Comparison of ENCODE assay signal across 8 mouse cellular contexts in the genomic region with DNA sequence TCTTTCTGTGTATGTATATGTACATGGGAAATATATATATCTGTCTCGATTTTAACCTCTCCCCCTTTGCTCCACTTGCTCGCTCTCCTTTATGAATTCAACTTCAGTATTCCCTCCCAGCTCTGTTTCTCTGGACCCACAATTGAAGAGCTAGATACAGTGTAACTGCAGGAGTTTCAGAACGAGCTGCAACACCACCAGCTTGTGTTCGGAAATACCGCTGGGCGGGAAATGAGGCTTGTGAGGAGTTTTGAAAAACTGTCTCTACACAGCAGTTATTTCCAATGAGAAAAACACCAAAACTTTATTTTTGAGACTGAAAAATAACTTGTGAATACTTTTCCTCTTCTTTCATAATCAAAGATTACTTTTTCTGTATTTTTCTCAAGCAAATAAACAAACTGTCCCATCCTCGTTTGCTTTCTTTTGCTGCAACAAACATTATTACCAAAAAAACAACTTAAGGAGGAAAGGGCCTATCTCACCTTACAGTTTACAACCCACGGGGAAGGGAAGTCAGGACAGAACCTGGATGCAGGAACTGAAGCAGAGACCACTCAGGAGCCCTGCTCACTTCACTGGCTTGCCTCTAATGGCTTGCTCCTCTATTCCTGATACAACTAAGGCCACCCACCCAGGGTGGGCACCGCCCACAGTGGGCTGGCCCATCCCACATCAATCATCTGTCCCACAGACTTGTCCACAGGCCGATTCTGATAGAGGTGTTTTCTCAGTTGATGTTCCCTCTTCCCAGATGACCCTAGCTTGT. TPM values are rescaled to one million over a fixed set of nuclear protein-coding genes. Genes with fewer than 3 reads are reported as not detected.
DNase-seq lines count a peak whose midpoint lies in the region; ATAC-seq lines count a peak whose summit lies in the region.

No protein-coding gene starts in this region.

- peaks cover 55% of the 10 kb centered on the region for H3K4me1 ChIP-seq in liver, embryonic 13.5 days (replicated peaks)

- intact Hi-C loops in left cerebral cortex, postnatal 10 days (cut with DNase I) = no loop called here

- H3K36me3 ChIP-seq in liver, embryonic 13.5 days = no peaks in the 10 kb centered on the region

- peak; percentile 38 for ATAC-seq in liver, embryonic 13.5 days (ENCODE audit: low read depth)
- ATAC-seq in frontal cortex, adult (ENCODE audit: low TSS enrichment) = no peak

- DNase-seq in cerebellum, adult 11-12 months = peak; percentile 57
- DNase-seq in cerebellum, postnatal 4 days (ENCODE audit: low spot score in 2 of 2) = no peak
- peak; percentile 55 for DNase-seq in spleen, adult 12 weeks (ENCODE audit: low spot score)
- DNase-seq in spleen, adult 18-20 months = no peak
- DNase-seq in liver, embryonic 13.5 days = peak; percentile 71
- DNase-seq in left cerebral cortex, postnatal 10 days (ENCODE audit: extremely low spot score in 1 of 2, low spot score in 2 of 2) = no peak
- no peak for DNase-seq in urinary bladder, adult 2 months (ENCODE audit: low spot score)

- WGBS in liver, embryonic 13.5 days (ENCODE audit: insufficient replicate concordance) = 35% methylated on average over 10 of the region's 10 CpGs

- no peaks in the 10 kb centered on the region for H3K9me3 ChIP-seq in liver, embryonic 13.5 days (replicated peaks)

- peak overlapping the region; percentile 91 for H3K4me3 ChIP-seq in liver, embryonic 13.5 days (replicated peaks)

- no peaks in the 10 kb centered on the region for H3K27me3 ChIP-seq in liver, embryonic 13.5 days

- peak overlapping the region; percentile 92 for H3K4me2 ChIP-seq in liver, embryonic 13.5 days

- peak overlapping the region; percentile 94 for H3K27ac ChIP-seq in liver, embryonic 13.5 days

- peak overlapping the region; percentile 94 for H3K9ac ChIP-seq in liver, embryonic 13.5 days

RNA-seq across cellular contexts. Expression of gene Rev1, which starts 1.3 kb away (rescaled TPM):
- polyA plus RNA-seq in liver, embryonic 13.5 days (2015; fragmentation: Nextera tagmentation; extraction: Ambion mirVana) = 15.3 and 20.5 TPM in 2 replicates
- 10 to 100 TPM; 37.9 to 38.9 TPM for total RNA-seq in left cerebral cortex, postnatal 10 days (2021)
- 19.1 and 21.3 TPM in 2 replicates for polyA plus RNA-seq in urinary bladder, adult 2 months (2012; rRNA removed)

Comparison
In these comparisons a context has a peak if more than half of its experiments do, and no peak if none do; other contexts are left out.
1. DNase-seq: peak in cerebellum, adult 11-12 months (single experiment), spleen, adult 12 weeks (single experiment) and liver, embryonic 13.5 days (single experiment); none in cerebellum, postnatal 4 days (0 of 2), spleen, adult 18-20 months (0 of 2), left cerebral cortex, postnatal 10 days (0 of 2) and urinary bladder, adult 2 months (single experiment).